Mouse (Mus musculus): ENCODE data around the gene Fbxl21. TPM values are rescaled to one million over a fixed set of nuclear protein-coding genes. Genes with fewer than 3 reads are reported as not detected.

Fbxl21 gene
- polyA plus RNA-seq, 1 experiment from 2014 or later, result 2.7 TPM

- no peak within 1 kb of the TSS for H3K4me3 ChIP-seq (replicated peaks; ENCODE audit: low read depth, low read length)
- H3K4me2 ChIP-seq (ENCODE audit: low read length), result no peak within 1 kb of the TSS
- H3K4me1 ChIP-seq (replicated peaks; ENCODE audit: insufficient read depth, low read length), result no peaks in the 10 kb centered on the region
- no peaks in the 10 kb centered on the region for H3K27me3 ChIP-seq (ENCODE audit: insufficient read depth, low read length)
- 75% methylated on average over 3 of the region's 3 CpGs for WGBS
- no peak for DNase-seq (ENCODE audit: low spot score)
- no peaks in the 10 kb centered on the region for H3K36me3 ChIP-seq (ENCODE audit: insufficient read depth, low read length)
- H3K9ac ChIP-seq (ENCODE audit: low read depth, low read length), result no peak within 1 kb of the TSS
- no peak for TF ChIP-seq CTCF (IDR thresholded peaks at IDR 0.05; ENCODE audit: low read depth)
- H3K27ac ChIP-seq, result no peak within 1 kb of the TSS
- H3K9me3 ChIP-seq (replicated peaks; ENCODE audit: low read length), result no peaks in the 10 kb centered on the region
- ATAC-seq (replicated peaks; ENCODE audit: low FRiP score, low read depth), result no peak
Measured at GRCm38 (mm10) chr13:56482146-56482545, 40.1 kb upstream of the Fbxl21 start, which contains the start of gene Il9. Gene Il9, minus strand, starts transcription at chr13:56482246.

- Histone ChIP-seq H3K27me3 (ENCODE audit: insufficient read depth, low read length) (no peaks in the 10 kb centered on the region), H3K27ac (no peak overlapping the region), H3K9ac (ENCODE audit: low read depth, low read length) (no peak overlapping the region), H3K36me3 (ENCODE audit: insufficient read depth, low read length) (no peaks in the 10 kb centered on the region), H3K4me1 (replicated peaks; ENCODE audit: insufficient read depth, low read length) (no peaks in the 10 kb centered on the region), H3K9me3 (replicated peaks; ENCODE audit: low read length) (no peaks in the 10 kb centered on the region), H3K4me2 (ENCODE audit: low read length) (no peak overlapping the region), H3K4me3 (replicated peaks; ENCODE audit: low read depth, low read length) (no peak overlapping the region)
- TF ChIP-seq CTCF (IDR thresholded peaks at IDR 0.05; ENCODE audit: low read depth), result no peak
- WGBS, result 44% methylated on average over 5 of the region's 5 CpGs
- DNase-seq (ENCODE audit: low spot score) (no peak), ATAC-seq (replicated peaks; ENCODE audit: low FRiP score, low read depth) (no peak)
Measured at GRCm38 (mm10) chr13:56488012-56488411, 34.3 kb upstream of the Fbxl21 start.

- no peaks in the 10 kb centered on the region for H3K27me3 ChIP-seq (ENCODE audit: insufficient read depth, low read length)
- no peaks in the 10 kb centered on the region for H3K9me3 ChIP-seq (replicated peaks; ENCODE audit: low read length)
- no peak for ATAC-seq (replicated peaks; ENCODE audit: low FRiP score, low read depth)
- no peak overlapping the region for H3K4me2 ChIP-seq (ENCODE audit: low read length)
- H3K4me1 ChIP-seq (replicated peaks; ENCODE audit: insufficient read depth, low read length), result no peaks in the 10 kb centered on the region
- TF ChIP-seq CTCF (IDR thresholded peaks at IDR 0.05; ENCODE audit: low read depth), result no peak
- 70% methylated on average over 3 of the region's 3 CpGs for WGBS
- H3K27ac ChIP-seq, result no peak overlapping the region
- no peak for DNase-seq (ENCODE audit: low spot score)
- H3K36me3 ChIP-seq (ENCODE audit: insufficient read depth, low read length), result no peaks in the 10 kb centered on the region
- no peak overlapping the region for H3K9ac ChIP-seq (ENCODE audit: low read depth, low read length)
- H3K4me3 ChIP-seq (replicated peaks; ENCODE audit: low read depth, low read length), result no peak overlapping the region
Measured at GRCm38 (mm10) chr13:56494440-56494839, 27.8 kb upstream of the Fbxl21 start.

GRCm38 (mm10) chr13:56500132-56500531, 22.1 kb upstream of the Fbxl21 start:
- Histone ChIP-seq H3K27me3 (ENCODE audit: insufficient read depth, low read length) (no peaks in the 10 kb centered on the region), H3K4me2 (ENCODE audit: low read length) (no peak overlapping the region), H3K9ac (ENCODE audit: low read depth, low read length) (no peak overlapping the region), H3K9me3 (replicated peaks; ENCODE audit: low read length) (no peaks in the 10 kb centered on the region), H3K4me1 (replicated peaks; ENCODE audit: insufficient read depth, low read length) (no peaks in the 10 kb centered on the region), H3K27ac (no peak overlapping the region), H3K4me3 (replicated peaks; ENCODE audit: low read depth, low read length) (no peak overlapping the region), H3K36me3 (ENCODE audit: insufficient read depth, low read length) (no peaks in the 10 kb centered on the region)
- TF ChIP-seq CTCF (IDR thresholded peaks at IDR 0.05; ENCODE audit: low read depth), result peak; percentile 68
- WGBS, result 37% methylated on average over 3 of the region's 3 CpGs
- peak; percentile 59 for ATAC-seq (replicated peaks; ENCODE audit: low FRiP score, low read depth)
- no peak for DNase-seq (ENCODE audit: low spot score)

- DNase-seq (ENCODE audit: low spot score), result peak; percentile 57
Measured at GRCm38 (mm10) chr13:56500636-56501035, 21.6 kb upstream of the Fbxl21 start.

GRCm38 (mm10) chr13:56501866-56502420, 20.3 kb upstream of the Fbxl21 start:
- no peaks in the 10 kb centered on the region for H3K4me1 ChIP-seq (replicated peaks; ENCODE audit: insufficient read depth, low read length)
- DNase-seq (ENCODE audit: low spot score), result no peak
- H3K4me2 ChIP-seq (ENCODE audit: low read length), result no peak overlapping the region
- H3K9me3 ChIP-seq (replicated peaks; ENCODE audit: low read length), result no peaks in the 10 kb centered on the region
- no peak overlapping the region for H3K27ac ChIP-seq
- TF ChIP-seq CTCF (IDR thresholded peaks at IDR 0.05; ENCODE audit: low read depth), result no peak
- no peak for ATAC-seq (replicated peaks; ENCODE audit: low FRiP score, low read depth)
- 71% methylated on average over 6 of the region's 6 CpGs for WGBS
- no peak overlapping the region for H3K4me3 ChIP-seq (replicated peaks; ENCODE audit: low read depth, low read length)
- no peaks in the 10 kb centered on the region for H3K36me3 ChIP-seq (ENCODE audit: insufficient read depth, low read length)
- no peak overlapping the region for H3K9ac ChIP-seq (ENCODE audit: low read depth, low read length)
- no peaks in the 10 kb centered on the region for H3K27me3 ChIP-seq (ENCODE audit: insufficient read depth, low read length)

More at GRCm38 (mm10) chr13:56500636-56501035, 21.6 kb upstream of the Fbxl21 start:
- H3K4me3 ChIP-seq (replicated peaks; ENCODE audit: low read depth, low read length), result no peak overlapping the region
- no peak for TF ChIP-seq CTCF (IDR thresholded peaks at IDR 0.05; ENCODE audit: low read depth)
- no peaks in the 10 kb centered on the region for H3K36me3 ChIP-seq (ENCODE audit: insufficient read depth, low read length)
- no peaks in the 10 kb centered on the region for H3K9me3 ChIP-seq (replicated peaks; ENCODE audit: low read length)
- H3K27me3 ChIP-seq (ENCODE audit: insufficient read depth, low read length), result no peaks in the 10 kb centered on the region
- 46% methylated on average over 8 of the region's 8 CpGs for WGBS
- no peak overlapping the region for H3K9ac ChIP-seq (ENCODE audit: low read depth, low read length)
- H3K27ac ChIP-seq, result no peak overlapping the region
- no peaks in the 10 kb centered on the region for H3K4me1 ChIP-seq (replicated peaks; ENCODE audit: insufficient read depth, low read length)
- H3K4me2 ChIP-seq (ENCODE audit: low read length), result no peak overlapping the region
- peak; percentile 72 for ATAC-seq (replicated peaks; ENCODE audit: low FRiP score, low read depth)

All from kidney, postnatal 0 days (tissue).